Comparison of ENCODE assay signal across 8 mouse cellular contexts in the genomic region with DNA sequence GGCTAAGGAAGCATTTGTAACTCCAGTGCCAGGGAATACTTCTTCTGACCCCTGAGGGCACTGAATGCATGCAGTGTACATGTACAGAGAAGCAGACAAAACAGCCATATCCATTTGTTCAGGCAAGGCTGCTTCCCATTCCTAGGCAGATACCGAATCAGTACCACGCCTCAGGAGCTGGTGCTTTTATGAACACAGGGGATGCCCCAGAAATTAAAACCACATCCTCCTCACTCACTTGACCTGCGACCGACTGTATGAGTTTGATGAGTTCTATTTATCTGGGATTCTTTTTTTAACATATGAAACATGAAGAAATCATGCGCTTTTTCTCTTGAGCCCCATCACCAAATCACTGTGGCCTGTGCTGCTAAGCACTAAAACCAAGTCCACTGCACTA. TPM values are rescaled to one million over a fixed set of nuclear protein-coding genes. Genes with fewer than 3 reads are reported as not detected.
DNase-seq lines count a peak whose midpoint lies in the region; ATAC-seq and TF ChIP-seq lines count a peak whose summit lies in the region.

No protein-coding gene starts in this region.

- intact Hi-C loops in gastrocnemius, adult 2 months (cut with DNase I): loop anchor here (5.0 kb wide), 1 partner anchor 110 kb away; no protein-coding TSS in a partner anchor

- H3K4me3 ChIP-seq in gastrocnemius, adult 2 months: no peak overlapping the region; the same call in 1 of the 2 replicates
- peak overlapping the region; percentile 80 to 97 for H3K4me3 ChIP-seq in ES-E14 (ENCODE audit: insufficient read depth in 1 of 2, low read depth in 1 of 2, low read length in 2 of 2, poor library complexity in 1 of 2, severe bottlenecking in 1 of 2)
- peak overlapping the region; percentile 53 for H3K4me3 ChIP-seq in hindbrain, embryonic 13.5 days
- H3K4me3 ChIP-seq in midbrain, embryonic 11.5 days (ENCODE audit: low read depth, low read length): no peak overlapping the region

- peaks cover 0 to 2% of the 10 kb centered on the region in 2 experiments; a peak in 1 of 4 replicates for H3K4me1 ChIP-seq in ES-E14 (ENCODE audit: control insufficient read depth in 2 of 2, insufficient read depth in 2 of 2, low read length in 2 of 2, poor library complexity in 1 of 2)
- peaks cover 12% of the 10 kb centered on the region for H3K4me1 ChIP-seq in hindbrain, embryonic 13.5 days (replicated peaks)
- H3K4me1 ChIP-seq in midbrain, embryonic 11.5 days (ENCODE audit: control insufficient read depth, insufficient read depth, low read length): 0 out of 2 replicates have a peak, but pooled peaks cover 3% of the 10 kb centered on the region

- no peaks in the 10 kb centered on the region for H3K27me3 ChIP-seq in hindbrain, embryonic 13.5 days
- peaks cover 10% of the 10 kb centered on the region; the same call in 1 of the 2 replicates for H3K27me3 ChIP-seq in midbrain, embryonic 11.5 days (ENCODE audit: control insufficient read depth, insufficient read depth, low read length)

- no peaks in the 10 kb centered on the region for H3K9me3 ChIP-seq in ES-E14 (ENCODE audit: control insufficient read depth, insufficient read depth, low read depth, low read length)
- no peaks in the 10 kb centered on the region for H3K9me3 ChIP-seq in hindbrain, embryonic 13.5 days
- H3K9me3 ChIP-seq in midbrain, embryonic 11.5 days (ENCODE audit: control insufficient read depth, low read length): no peaks in the 10 kb centered on the region

- H3K36me3 ChIP-seq in ES-E14 (ENCODE audit: control insufficient read depth, insufficient read depth, low read length, poor library complexity, severe bottlenecking): no peaks in the 10 kb centered on the region
- no peaks in the 10 kb centered on the region for H3K36me3 ChIP-seq in hindbrain, embryonic 13.5 days
- no peaks in the 10 kb centered on the region for H3K36me3 ChIP-seq in midbrain, embryonic 11.5 days (ENCODE audit: control insufficient read depth, insufficient read depth, low read length)

- H3K27ac ChIP-seq in gastrocnemius, adult 2 months: peak overlapping the region; percentile 90
- peak overlapping the region; percentile 8; the same call in 1 of the 2 replicates for H3K27ac ChIP-seq in ES-E14 (ENCODE audit: insufficient read depth, low read depth, low read length, poor library complexity, severe bottlenecking)
- no peak overlapping the region for H3K27ac ChIP-seq in hindbrain, embryonic 13.5 days
- no peak overlapping the region for H3K27ac ChIP-seq in midbrain, embryonic 11.5 days (ENCODE audit: low read depth, low read length)

- DNase-seq in gastrocnemius, adult 2 months: no peak
- no peak for DNase-seq in gastrocnemius, postnatal 25 days
- DNase-seq in ES-E14 (ENCODE audit: low read depth, low spot score): no peak
- DNase-seq in midbrain, embryonic 11.5 days (ENCODE audit: low spot score, missing footprints): no peak
- no peak for DNase-seq in frontal cortex, postnatal 14 days (ENCODE audit: low spot score in 2 of 2)
- DNase-seq in adrenal gland, postnatal 10 days: no peak
- DNase-seq in ovary, postnatal 36 days (ENCODE audit: low spot score): no peak

- ATAC-seq in hindbrain, embryonic 13.5 days (ENCODE audit: low FRiP score): no peak
- no peak for ATAC-seq in midbrain, embryonic 11.5 days (ENCODE audit: low FRiP score)

- H3K4me2 ChIP-seq in hindbrain, embryonic 13.5 days: peak overlapping the region; percentile 54
- peak overlapping the region; percentile 45 for H3K4me2 ChIP-seq in midbrain, embryonic 11.5 days

- WGBS in hindbrain, embryonic 13.5 days: 85% methylated on average over 5 of the region's 5 CpGs
- 90% methylated on average over 5 of the region's 5 CpGs for WGBS in midbrain, embryonic 11.5 days

- in situ Hi-C loops in ES-E14 (cut with MboI; ENCODE audit: low sequenced_read_pairs in 2 of 2, unreplicated experiment in 2 of 2): no loop called here

- H3K9ac ChIP-seq in ES-E14 (ENCODE audit: insufficient read depth, low read depth, low read length, poor library complexity, severe bottlenecking): peak overlapping the region; percentile 43; the same call in 1 of the 2 replicates
- peak overlapping the region; percentile 84; the same call in 1 of the 2 replicates for H3K9ac ChIP-seq in hindbrain, embryonic 13.5 days
- H3K9ac ChIP-seq in midbrain, embryonic 11.5 days (ENCODE audit: low read length): no peak overlapping the region

- TF ChIP-seq CTCF in gastrocnemius, adult 2 months (IDR thresholded peaks at IDR 0.05): no peak

TF ChIP-seq in ES-E14, 5 proteins besides CTCF, POLR2A, EP300 and RAD21:
- TF ChIP-seq ZC3H11A (IDR thresholded peaks at IDR 0.05; ENCODE audit: borderline replicate concordance, low read depth, low read length): no peak
- no peak for TF ChIP-seq CHD2 (IDR thresholded peaks at IDR 0.05; ENCODE audit: low read depth, low read length)
- TF ChIP-seq ZNF384 (IDR thresholded peaks at IDR 0.05; ENCODE audit: low read depth, low read length): no peak
- no peak for TF ChIP-seq MAFK (IDR thresholded peaks at IDR 0.05; ENCODE audit: insufficient read depth, low read depth, low read length)
- no peak for TF ChIP-seq HCFC1 (IDR thresholded peaks at IDR 0.05; ENCODE audit: borderline replicate concordance, insufficient read depth, low read length)
TF ChIP-seq in ES-E14: peak in this region for 0.

RNA-seq across cellular contexts. Expression of gene Mbtps2, which starts 1.7 kb away (rescaled TPM):
- total RNA-seq in gastrocnemius, adult 2 months (2021): 10 to 100 TPM; 14.0 to 15.5 TPM
- total RNA-seq in gastrocnemius, postnatal 25 days (2021): 10 to 100 TPM; 11.4 to 12.8 TPM
- total RNA-seq in ES-E14 (2012; rRNA removed): 17.6 and 23.4 TPM in 2 replicates
- 27.5 and 30.9 TPM in 2 replicates for polyA plus RNA-seq in hindbrain, embryonic 13.5 days (2015; fragmentation: Nextera tagmentation; extraction: Ambion mirVana)
- 18.3 and 22.8 TPM in 2 replicates for polyA plus RNA-seq in midbrain, embryonic 11.5 days (2014; fragmentation: Nextera tagmentation; extraction: Ambion mirVana)
- total RNA-seq in adrenal gland, postnatal 10 days (2021): 10 to 100 TPM; 22.0 to 22.9 TPM

RNA-seq across cellular contexts. Expression of gene Yy2, which starts 28.0 kb away (rescaled TPM):
- 1 to 10 TPM in 1 of 2 experiments, under 1 TPM in 1; 0.92 to 1.1 TPM for total RNA-seq in gastrocnemius, adult 2 months (2021)
- under 1 TPM; 0.38 to 0.79 TPM for total RNA-seq in gastrocnemius, postnatal 25 days (2021)
- 9.4 and 10.1 TPM in 2 replicates for total RNA-seq in ES-E14 (2012; rRNA removed)
- 2.7 and 4.0 TPM in 2 replicates for polyA plus RNA-seq in hindbrain, embryonic 13.5 days (2015; fragmentation: Nextera tagmentation; extraction: Ambion mirVana)
- 4.7 and 4.9 TPM in 2 replicates for polyA plus RNA-seq in midbrain, embryonic 11.5 days (2014; fragmentation: Nextera tagmentation; extraction: Ambion mirVana)
- total RNA-seq in adrenal gland, postnatal 10 days (2021): 1 to 10 TPM in 1 of 2 experiments, not detected in 1; 1.5 TPM

Comparison
In these comparisons a context has a peak if more than half of its experiments do, and no peak if none do; other contexts are left out.
1. H3K27ac ChIP-seq: peak in gastrocnemius, adult 2 months (single experiment) and ES-E14 (single experiment); none in hindbrain, embryonic 13.5 days (single experiment) and midbrain, embryonic 11.5 days (single experiment).
2. H3K4me3 ChIP-seq: peak in ES-E14 (2 of 2) and hindbrain, embryonic 13.5 days (single experiment); none in gastrocnemius, adult 2 months (single experiment) and midbrain, embryonic 11.5 days (single experiment).